Mouse (Mus musculus): ENCODE measurements at regions not wholly inside any gene's neighbourhood (a gene's known extent, or its start where the extent isn't known, plus 50 kb on each side); places are given as distances from the start of the nearest gene placed in this dataset.
"Not testable (repeated sequence)": the region's sequence is repeated elsewhere in the genome, so short reads cannot be mapped to it uniquely, and the experiment has no call there.

- DNase-seq (ENCODE audit: low spot score in 2 of 2), result no peak
Observed at GRCm38 (mm10) chr17:83993028-83993427, 145.3 kb upstream of the Haao start.

- DNase-seq (ENCODE audit: low spot score in 2 of 2), result peak; percentile 84 to 88
Observed at GRCm38 (mm10) chr17:83990421-83991365, 142.9 kb upstream of the Haao start.

GRCm38 (mm10) chr17:83988897-83989296 is 141.1 kb upstream of the Haao start:
- DNase-seq (ENCODE audit: low spot score in 2 of 2), result no peak

GRCm38 (mm10) chr17:83988165-83988564 is 140.4 kb upstream of the Haao start:
- DNase-seq (ENCODE audit: low spot score in 2 of 2), result no peak

GRCm38 (mm10) chr17:83987683-83988082 is 139.9 kb upstream of the Haao start:
- no peak for DNase-seq (ENCODE audit: low spot score in 2 of 2)

GRCm38 (mm10) chr17:83985916-83986578 is 138.3 kb upstream of the Haao start:
- no peak for DNase-seq (ENCODE audit: low spot score in 2 of 2)

- no peak for DNase-seq (ENCODE audit: low spot score in 2 of 2)
Observed at GRCm38 (mm10) chr17:83985333-83985790, 137.6 kb upstream of the Haao start.

- DNase-seq (ENCODE audit: low spot score in 2 of 2), result no peak
Observed at GRCm38 (mm10) chr17:83983837-83984388, 136.2 kb upstream of the Haao start.

GRCm38 (mm10) chr17:83983070-83983836 is 135.5 kb upstream of the Haao start:
- DNase-seq (ENCODE audit: low spot score in 2 of 2), result peak; percentile 76 to 87

- DNase-seq (ENCODE audit: low spot score in 2 of 2), result no peak
Observed at GRCm38 (mm10) chr17:83982700-83983069, 134.9 kb upstream of the Haao start.

- no peak for DNase-seq (ENCODE audit: low spot score in 2 of 2)
Observed at GRCm38 (mm10) chr17:83978858-83979470, 131.2 kb upstream of the Haao start.

- no peak for DNase-seq (ENCODE audit: low spot score in 2 of 2)
Observed at GRCm38 (mm10) chr17:83977725-83978124, 130.0 kb upstream of the Haao start.

GRCm38 (mm10) chr17:83975813-83976212 is 128.1 kb upstream of the Haao start:
- no peak for DNase-seq (ENCODE audit: low spot score in 2 of 2)

GRCm38 (mm10) chr17:83973461-83974350 is 125.9 kb upstream of the Haao start:
- no peak for DNase-seq (ENCODE audit: low spot score in 2 of 2)

- DNase-seq (ENCODE audit: low spot score in 2 of 2), result no peak
Observed at GRCm38 (mm10) chr17:83972874-83973273, 125.1 kb upstream of the Haao start.

GRCm38 (mm10) chr17:83972470-83972869 is 124.7 kb upstream of the Haao start:
- DNase-seq (ENCODE audit: low spot score in 2 of 2), result no peak

- DNase-seq (ENCODE audit: low spot score in 2 of 2), result no peak
Observed at GRCm38 (mm10) chr17:83972026-83972425, 124.3 kb upstream of the Haao start.

GRCm38 (mm10) chr17:83969407-83969826 is 121.7 kb upstream of the Haao start:
- no peak for DNase-seq (ENCODE audit: low spot score in 2 of 2)

GRCm38 (mm10) chr17:83968124-83968523 is 120.4 kb upstream of the Haao start:
- DNase-seq (ENCODE audit: low spot score in 2 of 2), result not testable (repeated sequence)

GRCm38 (mm10) chr17:83967007-83967406 is 119.2 kb upstream of the Haao start:
- no peak for DNase-seq (ENCODE audit: low spot score in 2 of 2)

Data from gastrocnemius, adult 8-10 months (tissue).